Mouse (Mus musculus): ENCODE data around the gene Tbc1d22a. TPM values are rescaled to one million over a fixed set of nuclear protein-coding genes. Genes with fewer than 3 reads are reported as not detected.

Tbc1d22a gene
- polyA plus RNA-seq (2012; rRNA removed; ENCODE audit: low replicate concordance) = 31.5 and 43.1 TPM in 2 replicates

GRCm38 (mm10) chr15:86213753-86214548 lies at the start of gene Tbc1d22a:
Gene Tbc1d22a (plus strand): TSS chr15:86214459.

GRCm38 (mm10) chr15:86185689-86186569 lies 28.3 kb upstream of the Tbc1d22a start, which contains the start of gene Cerk:
Gene Cerk (minus strand): TSS chr15:86186141.

Other genes with a start within 250 kb of the Tbc1d22a start
- 6.9 and 10.5 TPM in 2 replicates for gene Celsr1, start 180.7 kb upstream of the Tbc1d22a start, polyA plus RNA-seq (2012; rRNA removed; ENCODE audit: low replicate concordance)
- gene Gramd4, start 156.8 kb upstream of the Tbc1d22a start, polyA plus RNA-seq (2012; rRNA removed; ENCODE audit: low replicate concordance) = 28.3 and 36.2 TPM in 2 replicates
- gene Cerk, start 28.3 kb upstream of the Tbc1d22a start, polyA plus RNA-seq (2012; rRNA removed; ENCODE audit: low replicate concordance) = 34.6 and 44.4 TPM in 2 replicates